24 mouse cellular contexts compared by ENCODE assay signal in the genomic region with DNA sequence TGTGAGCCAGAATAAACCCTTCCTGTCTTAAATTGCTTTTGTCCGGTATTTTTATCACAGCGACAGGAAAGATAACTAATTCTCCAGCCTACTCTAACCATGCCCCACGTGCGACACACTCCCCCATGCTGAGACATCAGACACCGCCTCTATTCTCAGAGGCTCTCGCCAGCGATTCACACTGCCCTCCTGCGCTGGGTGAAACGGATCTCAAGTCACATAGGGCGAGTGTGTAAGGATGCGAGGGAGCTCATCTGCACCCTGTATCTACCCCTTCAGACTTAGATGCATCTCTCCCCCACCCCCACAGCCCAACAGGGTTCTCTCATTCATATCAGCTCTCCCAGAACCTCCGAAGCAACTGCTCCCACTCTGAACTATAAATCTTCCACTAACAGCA. TPM values are rescaled to one million over a fixed set of nuclear protein-coding genes. Genes with fewer than 3 reads are reported as not detected.
DNase-seq lines count a peak whose midpoint lies in the region; ATAC-seq lines count a peak whose summit lies in the region.
"Had no signal": no experiment of that assay in that cellular context is flagged by ENCODE, and none has a peak within 500 bp of the region (broad histone marks: within the 10 kb centered on the region; RNA-seq: fewer than 3 reads in every experiment).

No protein-coding gene starts in this region.

- no peaks in the 10 kb centered on the region for H3K36me3 ChIP-seq in forebrain, embryonic 12.5 days (replicated peaks)
- no peaks in the 10 kb centered on the region for H3K36me3 ChIP-seq in forebrain, embryonic 10.5 days (replicated peaks)
- no peaks in the 10 kb centered on the region for H3K36me3 ChIP-seq in kidney, embryonic 15.5 days
- H3K36me3 ChIP-seq in neural tube, embryonic 11.5 days (ENCODE audit: control insufficient read depth, insufficient read depth, low read length): no peaks in the 10 kb centered on the region
- H3K36me3 ChIP-seq: heart, embryonic 10.5 days had no signal

- DNase-seq in forebrain, embryonic 10.5 days (ENCODE audit: extremely low spot score, low spot score): no peak
- DNase-seq in kidney, adult 18-20 months: no peak
- DNase-seq in neural tube, embryonic 11.5 days (ENCODE audit: low spot score): no peak
- DNase-seq in neural tube, embryonic 10.5 days (ENCODE audit: extremely low spot score, low spot score): no peak
- no peak for DNase-seq in layer of hippocampus, postnatal 10 days (ENCODE audit: low spot score in 2 of 2)
- DNase-seq: adrenal gland, postnatal 25 days; cerebellum, adult 11 months; cerebellum, adult 9-11 months; gastrocnemius, postnatal 10 days; heart, postnatal 4 days; thymus, adult 2 months; thymus, postnatal 4 days had no signal

- no peak overlapping the region for H3K4me3 ChIP-seq in forebrain, embryonic 12.5 days (replicated peaks)
- H3K4me3 ChIP-seq in forebrain, embryonic 10.5 days: no peak overlapping the region
- H3K4me3 ChIP-seq in kidney, embryonic 15.5 days (replicated peaks): no peak overlapping the region
- no peak overlapping the region for H3K4me3 ChIP-seq in neural tube, embryonic 11.5 days (ENCODE audit: low read depth, low read length)
- H3K4me3 ChIP-seq: heart, embryonic 10.5 days had no signal

- peaks cover 58% of the 10 kb centered on the region for H3K4me1 ChIP-seq in forebrain, embryonic 12.5 days
- peaks cover 59% of the 10 kb centered on the region for H3K4me1 ChIP-seq in forebrain, embryonic 10.5 days
- peaks cover 22% of the 10 kb centered on the region for H3K4me1 ChIP-seq in kidney, embryonic 15.5 days
- peaks cover 20% of the 10 kb centered on the region for H3K4me1 ChIP-seq in neural tube, embryonic 11.5 days (ENCODE audit: control insufficient read depth, insufficient read depth, low read length)

- H3K9ac ChIP-seq in forebrain, embryonic 12.5 days: no peak overlapping the region
- H3K9ac ChIP-seq in kidney, embryonic 15.5 days: no peak overlapping the region
- no peak overlapping the region for H3K9ac ChIP-seq in neural tube, embryonic 11.5 days (ENCODE audit: low read length)

- ATAC-seq in forebrain, embryonic 12.5 days (ENCODE audit: low FRiP score): no peak
- peak; percentile 58 for ATAC-seq in kidney, embryonic 15.5 days (replicated peaks; ENCODE audit: low FRiP score)
- ATAC-seq in neural tube, embryonic 11.5 days (ENCODE audit: insufficient read depth, low FRiP score, low TSS enrichment): peak; percentile 45
- ATAC-seq: intestine, postnatal 0 days had no signal

- 0 out of 2 replicates have a peak overlapping the region, but pooled peaks have one; percentile 1 for H3K27ac ChIP-seq in forebrain, embryonic 12.5 days
- no peak overlapping the region for H3K27ac ChIP-seq in forebrain, embryonic 10.5 days
- H3K27ac ChIP-seq in kidney, embryonic 15.5 days: no peak overlapping the region
- H3K27ac ChIP-seq in neural tube, embryonic 11.5 days (ENCODE audit: low read depth, low read length): no peak overlapping the region
- H3K27ac ChIP-seq: heart, embryonic 10.5 days; macrophage; stomach, postnatal 0 days had no signal

- H3K27me3 ChIP-seq in forebrain, embryonic 12.5 days: peaks cover 2% of the 10 kb centered on the region
- H3K27me3 ChIP-seq in forebrain, embryonic 10.5 days (ENCODE audit: poor library complexity, severe bottlenecking): no peaks in the 10 kb centered on the region; the same call in none of the 2 replicates
- H3K27me3 ChIP-seq in kidney, embryonic 15.5 days: no peaks in the 10 kb centered on the region
- H3K27me3 ChIP-seq in neural tube, embryonic 11.5 days (ENCODE audit: control insufficient read depth, insufficient read depth, low read length): no peaks in the 10 kb centered on the region

- whole genome bisulfite sequencing in forebrain, embryonic 12.5 days: 42% methylated on average over 12 of the region's 12 CpGs
- 60% methylated on average over 12 of the region's 12 CpGs for WGBS in forebrain, embryonic 10.5 days
- 20% methylated on average over 12 of the region's 12 CpGs for WGBS in kidney, embryonic 15.5 days
- WGBS in neural tube, embryonic 11.5 days: 21% methylated on average over 12 of the region's 12 CpGs

- H3K4me2 ChIP-seq in forebrain, embryonic 12.5 days: no peak overlapping the region
- H3K4me2 ChIP-seq in kidney, embryonic 15.5 days: 0 out of 2 replicates have a peak overlapping the region, but pooled peaks have one; percentile 19
- no peak overlapping the region for H3K4me2 ChIP-seq in neural tube, embryonic 11.5 days (ENCODE audit: low read depth)

- no peaks in the 10 kb centered on the region for H3K9me3 ChIP-seq in forebrain, embryonic 12.5 days
- no peaks in the 10 kb centered on the region for H3K9me3 ChIP-seq in forebrain, embryonic 10.5 days
- no peaks in the 10 kb centered on the region for H3K9me3 ChIP-seq in kidney, embryonic 15.5 days (replicated peaks)
- H3K9me3 ChIP-seq in neural tube, embryonic 11.5 days (ENCODE audit: control insufficient read depth, low read length): no peaks in the 10 kb centered on the region
- H3K9me3 ChIP-seq: heart, embryonic 10.5 days had no signal

RNA-seq across cellular contexts. Expression of a gene that starts 12.4 kb away (rescaled TPM):
- 16.6 and 18.4 TPM in 2 replicates for polyA plus RNA-seq in forebrain, embryonic 12.5 days (2016; fragmentation: Nextera tagmentation; extraction: Ambion mirVana)
- 5.0 and 5.2 TPM in 2 replicates for polyA plus RNA-seq in forebrain, embryonic 10.5 days (2016; fragmentation: Nextera tagmentation; extraction: Ambion mirVana)
- 0.05 and 0.10 TPM in 2 replicates for polyA plus RNA-seq in kidney, embryonic 15.5 days (2015; fragmentation: Nextera tagmentation; extraction: Ambion mirVana)
- polyA plus RNA-seq in neural tube, embryonic 11.5 days (2014; fragmentation: Nextera tagmentation; extraction: Ambion mirVana): 31.7 and 34.6 TPM in 2 replicates
- total RNA-seq in layer of hippocampus, postnatal 10 days (2021): 10 to 100 TPM; 81.0 to 84.0 TPM
- total RNA-seq: adrenal gland, postnatal 25 days; common myeloid progenitor, adult 5-6 weeks; granulocyte monocyte progenitor cell, adult 5-6 weeks; liver, adult 2 months had no signal
- polyA plus RNA-seq: heart, embryonic 16.5 days; liver, adult 2 months; liver, embryonic 16.5 days; lung, embryonic 16.5 days; macrophage; thymus, adult 2 months had no signal
